Mouse (Mus musculus): ENCODE measurements around the gene Ggta1.

Ggta1 gene

DNA sequence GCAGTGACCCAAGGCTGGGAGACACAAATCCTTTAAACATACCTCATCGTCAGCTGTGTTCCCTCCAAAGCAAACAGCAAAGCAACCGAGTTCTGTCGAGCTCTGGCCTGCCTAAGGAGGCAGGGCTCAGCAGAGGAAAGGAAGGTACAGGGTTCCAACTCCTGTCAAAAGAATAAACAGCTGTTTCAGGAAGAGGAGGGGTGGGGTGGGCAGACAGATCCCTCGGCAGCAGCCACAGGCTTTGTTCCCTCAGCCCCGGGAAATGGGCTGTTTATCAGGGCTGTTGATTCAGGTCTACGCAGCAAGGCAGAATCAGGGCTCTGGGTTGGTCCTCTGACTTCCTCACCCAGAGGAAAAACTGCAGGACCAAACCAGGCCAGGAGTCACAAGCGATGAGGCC lies 30.6 kb downstream of the Ggta1 start:
- DNase-seq, result no peak

DNA sequence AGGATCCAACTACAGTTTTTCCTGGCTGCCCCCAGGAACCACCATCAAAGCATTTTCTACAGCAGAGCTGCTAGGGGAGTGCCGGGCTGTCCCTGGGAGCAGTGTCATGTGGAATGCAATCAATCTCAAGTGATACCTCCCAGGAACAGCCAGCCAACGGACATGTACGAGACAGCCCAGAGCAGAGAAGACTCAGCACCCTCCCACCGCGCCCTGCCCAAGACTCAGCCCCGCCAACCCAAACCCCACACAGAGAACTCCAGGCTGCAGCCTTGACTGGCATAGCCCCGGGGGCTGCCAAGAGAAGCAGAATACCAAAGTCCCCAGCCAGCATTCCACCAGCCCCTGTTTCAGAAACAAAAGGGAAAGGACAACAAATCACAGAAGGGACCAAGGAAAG lies 31.0 kb downstream of the Ggta1 start:
- no peak for DNase-seq

DNA sequence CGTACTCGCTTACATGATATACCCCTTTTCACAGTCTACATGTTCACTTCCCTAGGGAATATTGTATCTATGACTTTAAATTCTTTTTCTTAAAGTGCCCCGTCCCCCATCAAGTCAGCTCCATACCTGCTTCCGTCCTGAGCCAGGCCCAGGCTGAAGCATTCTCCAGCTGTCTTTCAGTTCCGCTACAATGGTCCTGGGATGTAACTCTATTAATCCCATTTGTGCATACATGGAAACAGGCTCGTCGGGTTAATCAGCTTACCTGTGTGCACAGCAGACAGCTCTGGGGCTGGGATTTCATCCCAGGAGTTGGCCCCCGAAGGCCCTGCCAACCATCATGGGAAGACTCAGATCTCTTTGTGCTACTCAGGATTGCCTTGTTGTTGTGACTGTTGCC lies 32.2 kb downstream of the Ggta1 start:
- no peak for DNase-seq

DNA sequence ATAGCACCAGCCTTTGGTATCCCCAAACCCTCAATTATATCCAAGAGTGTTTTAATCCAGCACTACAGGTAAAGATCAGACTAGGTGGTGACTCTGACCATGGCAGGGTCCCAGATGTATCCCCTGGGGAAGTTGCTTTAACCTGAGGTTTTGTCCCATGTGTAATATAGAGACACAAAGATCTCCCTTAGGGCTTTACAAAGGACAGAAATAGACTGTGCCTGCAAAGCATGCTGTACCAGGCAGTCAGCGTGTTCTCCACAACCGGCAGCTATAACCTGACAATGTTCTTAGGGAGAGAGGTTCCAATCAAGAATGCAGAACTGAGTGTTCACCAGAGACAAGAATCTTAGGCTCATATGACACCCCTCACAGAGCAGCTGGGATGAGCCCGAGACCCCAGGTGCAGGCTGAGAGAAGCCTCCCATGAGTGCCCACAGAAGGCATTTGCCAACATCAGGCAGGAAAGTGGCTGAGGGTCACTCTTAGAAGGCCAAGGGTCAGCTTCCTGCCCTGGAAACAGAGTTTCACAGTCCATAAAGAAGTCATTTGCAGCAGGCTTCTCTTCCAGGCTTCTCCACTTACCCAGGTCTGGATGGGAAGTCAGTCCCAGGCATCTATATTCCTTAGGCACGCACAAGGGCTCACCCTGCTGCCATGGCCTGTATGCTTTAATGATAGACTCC lies 34.3 kb downstream of the Ggta1 start:
- no peak for DNase-seq

DNA sequence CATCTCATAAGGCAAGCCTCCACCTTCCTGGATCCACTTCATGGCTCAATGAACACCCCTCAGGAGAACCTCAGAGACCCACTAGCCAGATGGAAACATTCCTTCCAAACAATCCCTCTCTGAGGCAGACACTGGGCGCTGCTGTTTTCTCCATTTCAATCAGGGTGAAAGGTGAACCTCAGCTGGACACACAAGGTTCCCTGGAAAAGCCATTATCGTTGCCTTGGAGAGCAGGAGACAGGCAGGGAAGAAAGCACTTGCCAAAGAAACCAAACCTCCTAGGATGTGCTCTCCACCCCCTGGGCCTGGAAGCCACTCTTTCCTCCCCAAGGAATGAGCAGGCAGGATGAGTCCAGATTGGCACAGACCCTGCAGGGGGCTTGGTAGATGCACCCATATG lies 35.5 kb downstream of the Ggta1 start:
- no peak for DNase-seq

DNA sequence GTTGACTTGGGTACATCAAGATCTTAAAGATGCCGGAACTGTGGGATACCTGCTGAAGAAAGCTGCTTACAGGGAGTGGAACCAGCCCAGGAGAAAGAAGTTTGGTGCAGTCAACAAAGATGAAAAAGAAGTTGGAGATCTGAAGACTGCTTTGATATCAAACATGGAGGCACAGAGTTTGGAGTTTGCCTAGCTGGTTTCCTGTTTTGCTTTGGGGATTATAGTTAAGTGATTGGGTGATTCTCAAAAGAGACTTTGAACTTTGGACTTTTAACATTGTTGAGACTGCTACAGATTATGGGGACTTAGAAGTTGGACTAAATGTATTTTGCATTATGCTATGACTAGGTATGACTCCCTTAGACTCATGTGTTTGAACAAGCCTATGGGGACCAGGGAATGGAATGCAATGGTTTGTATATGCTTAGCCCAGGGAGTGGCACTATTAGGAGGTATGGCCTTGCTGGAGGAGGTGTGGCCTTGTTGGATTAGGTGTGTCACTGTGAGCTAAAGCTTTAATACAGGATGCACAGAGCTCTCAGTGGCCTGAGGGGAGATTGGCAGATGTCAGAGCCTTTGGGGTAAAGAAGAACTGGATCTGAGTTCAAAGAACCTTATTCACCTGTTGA lies 39.2 kb downstream of the Ggta1 start:
- DNase-seq, result no peak

DNA sequence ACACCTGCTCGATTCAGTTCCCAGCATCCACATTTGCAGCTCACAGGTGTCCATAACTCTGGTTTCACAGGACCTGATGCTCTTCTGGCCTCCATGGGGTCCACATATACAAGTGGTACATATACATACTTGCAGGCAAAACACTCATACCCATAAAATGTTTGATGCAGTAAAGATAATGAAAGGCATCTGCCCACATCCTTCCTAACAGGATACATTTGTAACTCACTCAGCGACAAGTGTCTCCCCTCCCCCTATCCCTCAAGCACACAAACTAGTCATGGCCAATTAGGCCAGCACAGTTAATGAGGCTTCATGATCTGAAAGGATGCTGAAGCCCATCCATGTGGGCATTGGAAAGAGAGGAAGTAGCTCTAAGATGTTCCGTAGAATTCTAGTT lies 40.6 kb downstream of the Ggta1 start:
- DNase-seq, result no peak

DNA sequence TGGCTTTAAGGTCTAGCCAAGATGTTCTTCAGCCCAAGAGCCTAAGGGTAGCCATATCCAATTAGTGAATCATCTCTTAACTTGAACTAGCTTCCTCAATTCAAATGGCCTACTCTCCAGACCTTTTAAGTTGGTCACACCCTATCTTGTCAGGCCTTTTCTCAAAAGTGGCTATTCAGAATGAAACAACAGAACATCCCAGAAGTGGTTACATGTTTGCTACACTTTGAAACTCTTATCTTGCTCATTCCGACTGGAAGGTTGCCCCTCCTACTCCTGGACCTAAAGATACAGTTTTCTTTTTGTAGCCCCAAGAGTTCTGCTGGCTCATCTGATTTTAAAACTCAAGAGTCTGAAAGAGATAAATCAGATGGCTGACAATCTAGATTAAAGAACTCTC lies 42.4 kb downstream of the Ggta1 start:
- DNase-seq, result no peak

DNA sequence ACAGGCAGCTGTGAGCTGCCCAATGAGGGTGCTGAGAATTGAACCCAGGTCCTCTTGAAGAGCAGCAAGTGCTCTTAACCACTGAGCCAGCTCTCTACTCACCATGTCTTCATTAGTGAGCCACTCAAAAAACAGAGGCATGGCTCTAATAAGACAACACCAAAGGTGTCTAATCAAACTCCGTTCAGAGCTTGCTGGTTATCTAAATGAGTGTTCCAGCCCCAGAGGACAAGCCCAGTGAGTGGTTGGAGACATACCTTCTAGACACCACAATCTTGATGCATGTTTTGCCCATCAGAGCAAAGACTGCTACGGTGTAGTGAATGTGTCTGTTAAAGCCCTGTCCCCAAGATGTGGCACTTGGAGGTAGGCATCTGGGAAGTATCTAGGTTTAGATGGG lies 43.4 kb downstream of the Ggta1 start:
- DNase-seq, result no peak

DNA sequence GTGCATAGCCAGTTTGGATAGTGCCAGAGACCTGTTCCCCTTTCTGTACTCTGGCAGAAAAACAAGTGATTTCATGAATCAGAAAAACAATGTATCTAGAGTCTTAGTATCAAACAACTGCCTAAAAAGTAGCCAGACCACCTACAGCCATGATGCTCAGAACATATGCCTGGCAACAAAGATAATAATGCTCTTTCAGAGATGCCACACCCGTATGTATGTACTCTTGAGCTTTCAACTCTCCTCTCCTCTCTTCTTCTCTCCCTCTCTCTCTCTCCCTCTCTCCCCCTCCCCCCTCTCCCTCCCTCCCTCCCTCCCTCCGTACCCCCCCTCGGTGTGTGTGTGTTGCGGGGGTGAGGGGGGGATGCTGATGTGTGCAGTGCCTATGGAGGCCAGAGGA lies 43.8 kb downstream of the Ggta1 start:
- DNase-seq, result no peak

DNA sequence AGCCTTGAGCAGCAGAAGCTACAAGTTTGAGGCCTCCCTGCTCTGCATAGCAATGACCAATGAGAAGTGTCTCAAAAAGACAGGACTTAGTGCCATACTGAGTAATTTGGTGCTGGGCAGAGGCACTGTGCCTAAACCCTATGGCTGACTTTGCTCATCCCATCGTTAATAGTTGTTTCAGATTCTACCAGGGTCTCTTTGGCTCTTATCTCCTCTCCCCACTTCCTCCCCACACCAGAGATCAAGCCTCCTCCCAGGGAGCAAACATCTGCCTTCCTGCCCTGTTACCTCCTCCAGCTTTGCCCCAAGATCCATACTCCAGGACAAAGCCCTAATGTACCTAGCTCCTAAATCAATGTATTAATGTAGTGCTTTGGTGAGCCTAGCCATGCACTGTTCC lies 45.8 kb downstream of the Ggta1 start:
- DNase-seq, result no peak

DNA sequence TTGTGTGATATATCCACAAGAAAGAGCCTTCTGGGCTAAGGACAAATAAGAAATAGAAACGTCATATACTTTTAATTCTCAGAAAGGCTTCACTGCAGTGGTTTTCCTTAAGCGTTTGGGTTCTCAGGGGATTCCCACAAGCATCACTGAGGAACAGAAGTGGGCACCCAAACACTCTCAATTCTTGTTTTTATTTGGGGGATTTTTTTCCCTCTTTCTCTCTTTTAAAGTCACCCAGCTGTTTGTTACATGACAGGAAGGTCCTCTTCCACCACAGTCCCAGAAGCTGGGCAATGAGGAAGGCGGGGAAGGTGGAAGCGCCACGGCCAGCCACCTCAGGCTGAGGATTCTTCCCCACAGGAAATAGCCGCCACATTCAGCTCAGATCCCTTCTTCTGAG lies 46.6 kb downstream of the Ggta1 start:
- no peak for DNase-seq

DNA sequence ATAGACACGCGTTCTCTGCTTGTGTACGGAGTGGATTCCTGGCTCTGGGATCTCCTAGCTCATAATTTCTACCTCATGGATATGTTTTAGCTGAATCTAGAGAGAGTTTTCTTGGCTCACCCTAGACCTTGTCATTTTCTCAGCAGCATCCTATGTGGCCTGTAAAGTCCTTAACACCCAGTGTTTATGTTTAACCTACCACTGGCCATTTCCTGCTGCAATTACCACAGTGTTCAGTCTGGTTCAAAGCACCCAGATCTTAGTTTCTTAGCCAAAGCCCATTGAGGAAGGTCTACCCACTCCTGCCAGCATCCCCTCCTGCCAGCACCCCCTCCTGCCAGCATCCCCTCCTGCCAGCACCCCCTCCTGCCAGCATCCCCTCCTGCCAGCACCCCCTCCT lies 50.2 kb downstream of the Ggta1 start:
- DNase-seq, result no peak

DNA sequence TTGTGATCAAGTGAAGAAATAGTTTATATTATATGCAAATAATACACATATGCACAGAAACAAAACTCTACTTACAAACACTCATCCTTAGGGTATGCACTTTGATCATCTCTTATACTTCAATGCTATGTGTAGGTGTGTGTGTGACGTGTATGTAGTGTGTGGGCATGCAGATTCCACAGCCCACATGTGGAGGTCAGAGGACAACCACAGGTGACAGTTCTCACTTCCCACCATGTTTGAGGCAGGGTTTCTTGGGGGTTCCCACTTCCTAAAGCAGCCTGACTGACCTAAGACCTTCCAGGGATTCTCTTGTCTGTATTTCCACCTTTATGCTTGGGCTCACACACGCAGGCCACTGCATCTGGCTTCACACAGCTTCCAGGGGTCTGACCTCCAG lies 50.8 kb downstream of the Ggta1 start:
- no peak for DNase-seq

DNA sequence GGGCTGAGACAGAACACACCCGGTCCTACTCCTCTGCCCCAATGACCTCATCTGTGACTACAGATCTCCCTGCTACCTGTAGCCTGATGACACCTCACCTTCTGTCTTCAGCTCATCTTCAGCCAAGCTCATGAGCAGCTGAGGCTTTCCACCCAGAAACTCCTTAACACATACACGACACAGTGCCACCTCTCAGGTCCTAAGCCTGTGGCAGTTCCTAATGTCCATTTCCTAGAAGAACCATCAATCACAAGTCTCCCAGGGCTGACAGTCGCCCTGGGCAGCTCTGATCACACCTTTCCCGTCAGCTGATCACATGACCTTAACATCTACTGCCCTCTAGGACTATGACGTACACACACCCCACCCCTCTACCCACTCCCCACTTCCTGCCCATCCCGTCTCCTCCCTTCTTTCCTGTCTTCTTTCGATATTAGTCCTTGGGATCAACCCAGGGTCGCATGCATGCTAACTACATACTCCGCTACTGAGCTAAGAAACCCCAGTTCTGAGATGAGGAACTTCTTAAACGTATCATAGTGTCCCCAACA lies 51.3 kb downstream of the Ggta1 start:
- no peak for DNase-seq

DNA sequence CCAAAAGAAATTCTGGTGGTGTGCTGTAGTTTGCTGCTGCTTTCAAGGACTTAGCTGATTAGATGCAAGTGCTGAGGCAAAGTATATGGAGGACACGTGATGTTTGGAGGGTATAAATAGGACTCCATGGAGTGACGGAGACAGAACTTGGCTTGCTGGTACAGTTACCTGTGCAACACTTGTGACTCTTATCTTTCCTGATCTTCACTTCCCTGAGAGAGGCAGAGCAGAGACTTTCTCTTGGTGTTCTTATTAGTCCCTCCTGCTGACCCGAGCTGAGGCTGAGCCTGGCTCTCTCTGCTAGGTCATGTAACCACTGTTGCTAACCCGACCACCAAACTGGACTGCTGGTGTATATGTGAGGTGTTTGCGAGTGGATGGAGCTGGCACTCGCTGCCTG lies 53.6 kb downstream of the Ggta1 start:
- no peak for DNase-seq

DNA sequence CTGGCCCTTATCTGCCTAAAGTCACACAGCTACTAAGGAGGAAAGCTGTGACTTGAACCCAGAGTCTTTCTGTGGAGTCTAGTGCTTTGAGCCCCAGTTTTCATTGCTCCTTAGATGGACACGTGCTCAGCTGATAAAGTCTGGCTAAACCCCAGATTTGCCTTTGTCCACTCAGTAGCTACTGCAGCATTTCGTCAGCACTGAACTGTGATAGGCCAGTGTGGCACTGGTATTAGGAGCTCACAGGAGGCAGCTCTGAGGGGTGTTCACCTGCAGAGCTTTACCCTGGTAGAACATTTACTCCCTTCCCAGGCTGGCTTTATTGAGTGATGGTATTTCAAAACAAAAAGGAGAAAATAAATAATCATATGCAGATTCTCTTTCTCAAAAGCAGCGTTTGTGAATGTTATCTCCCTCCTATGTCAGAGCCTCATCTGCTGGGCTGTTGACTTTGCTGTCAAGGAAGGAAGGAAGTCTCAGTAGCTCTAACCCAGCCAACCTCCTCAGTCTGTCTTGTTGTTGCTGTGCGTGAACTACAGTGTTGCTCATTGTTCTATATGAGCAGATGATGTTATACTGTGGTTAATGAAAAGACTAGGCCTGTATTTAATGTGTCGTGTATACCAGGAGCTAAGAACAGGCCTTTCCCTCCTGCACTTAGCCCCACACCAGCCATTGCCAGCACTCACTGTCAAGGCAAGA lies 54.5 kb downstream of the Ggta1 start:
- DNase-seq, result no peak

DNA sequence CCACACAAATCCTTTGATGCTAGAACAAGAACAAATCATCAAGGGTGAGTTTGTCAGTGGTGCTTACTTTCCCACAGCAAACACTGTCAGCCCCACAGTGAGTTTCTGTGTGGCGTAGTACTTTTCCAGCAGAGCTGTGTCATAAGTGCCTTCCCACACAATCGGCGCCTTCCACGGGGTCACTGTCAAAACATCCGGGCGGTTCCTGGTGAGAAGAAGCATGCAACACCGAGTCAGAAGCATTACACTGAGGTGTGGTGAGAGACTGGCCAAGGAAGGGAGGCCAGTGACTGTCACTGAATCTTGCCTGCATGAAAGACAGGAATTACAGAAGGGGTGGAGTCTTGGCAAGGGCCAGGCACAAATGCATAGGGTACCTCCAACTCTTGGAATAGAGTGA lies 55.2 kb downstream of the Ggta1 start:
- DNase-seq, result no peak

DNA sequence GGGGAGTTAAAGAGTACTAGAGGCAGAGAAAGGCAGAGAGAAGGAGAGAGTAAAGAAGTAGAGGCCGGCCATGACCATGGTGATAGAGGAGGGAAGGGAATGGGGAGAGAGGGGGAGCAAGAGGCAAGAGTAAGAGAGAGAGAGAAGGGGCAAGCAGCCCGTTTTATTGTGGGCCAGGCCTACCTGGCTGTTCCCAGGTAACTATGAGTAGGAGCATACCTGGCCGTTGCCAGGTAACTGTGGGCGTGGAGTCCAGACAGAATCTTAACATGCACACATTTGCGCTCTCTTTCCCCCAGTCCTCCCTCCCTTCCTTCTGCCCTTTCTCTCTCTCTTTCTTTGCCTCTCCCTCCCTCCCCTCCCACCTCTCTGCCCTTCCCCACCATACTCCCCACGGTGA lies 55.8 kb downstream of the Ggta1 start:
- no peak for DNase-seq

DNA sequence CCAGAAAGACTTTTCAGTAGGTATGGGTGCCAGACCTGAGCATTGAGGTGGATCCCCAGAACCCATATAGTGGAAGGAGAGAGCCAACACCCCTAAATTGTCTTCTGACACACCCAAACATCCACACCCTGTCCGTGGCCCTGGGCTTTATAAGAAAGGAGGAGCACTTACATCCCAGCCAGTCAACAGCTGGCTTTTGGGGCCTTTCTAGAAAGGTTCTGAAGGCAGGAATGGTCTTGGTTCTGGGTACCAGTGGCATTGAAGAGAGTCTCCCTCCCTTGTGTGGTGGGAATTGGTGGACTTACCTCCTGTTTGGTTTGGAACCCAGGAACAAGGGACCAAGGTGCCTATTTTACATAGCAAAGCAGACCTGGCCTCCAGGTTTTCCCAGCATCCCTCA lies 56.4 kb downstream of the Ggta1 start:
- no peak for DNase-seq

DNA sequence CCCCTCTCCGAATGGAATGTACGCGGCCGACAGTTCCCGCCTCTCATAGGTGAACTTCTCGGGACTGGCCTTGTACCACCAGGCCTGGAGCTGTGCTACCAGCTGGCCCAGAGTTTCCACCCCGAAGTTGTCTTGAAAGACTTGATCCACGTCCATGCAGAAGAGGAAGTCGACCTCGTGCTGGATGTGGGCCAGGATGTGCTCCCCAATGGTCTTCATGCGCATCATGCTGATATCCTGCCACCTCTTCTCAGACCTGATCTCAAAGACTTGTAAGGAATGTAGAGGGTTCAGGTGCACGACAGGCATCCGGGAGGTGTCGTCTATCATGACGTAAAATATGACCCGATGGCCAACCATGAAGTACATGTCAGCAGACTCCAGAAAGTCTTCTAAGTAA lies 60.6 kb downstream of the Ggta1 start:
- no peak for DNase-seq

DNA sequence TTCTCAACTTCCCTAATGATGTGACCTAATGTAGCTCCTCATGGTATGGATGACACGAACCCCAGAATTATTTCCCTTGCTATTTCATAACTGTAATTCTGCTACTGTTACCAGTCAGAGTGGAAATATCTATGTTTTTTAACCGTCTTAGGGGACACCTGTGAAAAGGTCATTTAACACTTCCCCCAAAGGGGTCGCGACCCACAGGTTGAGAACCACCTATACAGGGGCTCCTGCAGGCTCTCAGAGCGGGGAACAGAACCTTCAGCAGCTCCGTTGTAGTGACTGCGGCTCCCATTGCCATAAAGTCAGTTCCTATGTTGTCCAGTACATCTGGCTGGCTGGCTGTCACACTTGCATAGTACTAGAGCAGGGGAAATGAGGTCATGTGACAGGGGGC lies 62.3 kb downstream of the Ggta1 start:
- no peak for DNase-seq

DNA sequence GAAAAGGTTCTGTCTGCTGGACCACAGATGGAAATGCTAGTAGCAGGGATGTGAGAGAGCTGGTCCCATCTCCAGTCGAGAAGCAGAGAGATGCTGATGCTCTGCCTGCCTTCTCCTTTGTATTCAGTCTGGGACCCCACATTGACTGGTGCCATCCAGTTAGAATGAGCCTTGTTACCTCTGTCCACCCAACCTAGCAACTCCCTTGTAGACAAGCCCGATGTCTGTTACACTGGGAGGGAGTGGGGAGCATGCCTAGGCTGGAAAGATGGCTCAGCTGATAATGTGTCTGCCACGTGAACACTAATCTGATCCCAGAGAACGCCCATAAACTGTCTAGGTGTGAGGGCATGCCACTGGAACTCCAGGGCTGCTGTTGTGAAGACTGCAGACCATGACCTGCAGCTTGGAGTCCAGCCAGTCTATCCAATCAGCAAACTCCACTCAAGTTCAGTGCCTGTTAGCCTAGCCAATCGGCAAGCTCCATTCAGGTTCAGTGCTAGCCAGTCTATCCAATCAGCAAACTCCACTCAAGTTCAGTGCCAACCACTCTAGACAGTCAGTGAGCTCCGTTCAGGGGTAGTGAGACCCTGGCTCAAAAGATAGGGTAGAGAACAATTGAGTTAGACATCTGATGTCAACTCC lies 64.7 kb downstream of the Ggta1 start:
- DNase-seq, result no peak

Measured in cerebellum, adult 9-10 months (tissue).